Mouse (Mus musculus) urinary bladder, postnatal 14 days (tissue): Measurements from ENCODE around the gene Gm17359.

ENCODE experiments used
- DNase-seq: peaks from one replicate; pipeline ENCODE4 v3.0.0; 2021; ENCODE audit warnings: low spot score

Gm17359 gene

DNA sequence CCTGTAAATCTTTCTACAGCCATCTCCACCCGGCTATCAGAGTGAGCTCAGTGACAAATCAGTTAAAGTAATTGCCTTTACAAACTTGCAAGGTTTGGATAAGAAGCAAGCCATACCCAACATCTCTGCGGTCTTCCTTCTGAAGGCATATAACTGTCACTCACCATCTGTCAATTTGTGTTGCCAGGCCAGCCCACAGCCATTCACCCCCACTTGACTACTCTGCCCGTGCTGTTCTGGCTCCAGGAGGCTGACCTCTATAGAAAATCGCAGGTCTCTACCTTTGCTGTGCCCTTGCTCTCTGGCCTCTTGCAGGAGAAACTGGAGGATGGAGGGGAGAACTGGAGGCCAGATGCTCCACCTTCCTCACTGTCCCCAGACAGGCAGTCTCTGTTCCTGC is 142.4 kb downstream of the Gm17359 start:
- DNase-seq = no peak

DNA sequence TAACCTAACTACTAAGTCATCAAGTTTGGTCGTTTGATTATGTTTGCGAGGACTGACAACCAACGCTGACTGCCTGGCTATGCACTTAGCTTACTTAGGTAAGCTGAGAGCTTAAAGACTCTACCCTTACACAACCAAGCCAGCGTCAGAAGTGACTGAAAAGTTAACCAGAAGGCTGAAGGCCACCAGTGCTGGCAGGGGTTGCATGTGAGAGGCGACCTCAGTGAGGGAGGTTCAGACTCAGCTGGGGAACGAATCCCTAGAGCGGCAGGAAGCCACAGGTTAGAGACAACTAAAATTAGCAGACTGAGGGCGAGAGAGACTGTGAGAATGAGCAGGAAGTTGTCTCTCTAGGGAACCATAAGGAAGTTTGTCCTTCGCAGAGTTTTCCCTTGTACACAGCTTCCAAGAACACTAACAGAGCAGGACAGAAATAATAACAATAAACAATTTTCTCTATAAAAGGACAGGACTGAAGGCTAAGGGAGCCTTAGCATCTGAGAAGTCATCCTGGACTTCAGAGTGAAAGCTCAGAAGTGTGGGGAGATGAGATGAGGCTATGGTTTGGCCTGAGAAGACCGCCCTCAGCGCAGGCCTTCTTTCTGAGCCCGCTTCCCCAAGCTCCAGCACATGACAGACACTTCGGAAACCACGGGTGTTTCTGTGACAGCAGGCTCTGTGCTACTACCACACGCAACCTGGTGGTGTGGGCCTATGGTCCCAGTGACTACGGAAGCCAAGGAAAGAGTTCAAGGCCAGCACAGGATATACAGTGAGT is 148.0 kb downstream of the Gm17359 start:
- no peak for DNase-seq

DNA sequence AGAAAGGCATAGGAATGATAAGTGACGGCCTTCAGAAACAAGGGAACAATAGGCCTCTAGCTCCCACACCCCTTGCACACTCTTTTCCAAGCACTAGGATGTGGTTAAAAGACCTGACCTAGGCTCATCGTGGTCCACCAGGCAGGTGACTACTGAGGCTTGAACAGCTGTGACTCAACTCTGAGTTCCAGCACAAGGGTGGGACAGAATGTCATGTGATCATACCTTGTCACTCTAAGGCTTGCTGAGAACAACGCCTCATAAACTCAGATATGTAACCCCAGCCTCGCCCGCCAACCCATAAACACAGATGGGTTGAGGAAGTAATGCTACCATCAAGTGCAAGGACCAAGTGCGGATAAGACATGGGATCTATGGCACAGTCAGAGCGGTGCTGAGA is 151.6 kb downstream of the Gm17359 start:
- no peak for DNase-seq

DNA sequence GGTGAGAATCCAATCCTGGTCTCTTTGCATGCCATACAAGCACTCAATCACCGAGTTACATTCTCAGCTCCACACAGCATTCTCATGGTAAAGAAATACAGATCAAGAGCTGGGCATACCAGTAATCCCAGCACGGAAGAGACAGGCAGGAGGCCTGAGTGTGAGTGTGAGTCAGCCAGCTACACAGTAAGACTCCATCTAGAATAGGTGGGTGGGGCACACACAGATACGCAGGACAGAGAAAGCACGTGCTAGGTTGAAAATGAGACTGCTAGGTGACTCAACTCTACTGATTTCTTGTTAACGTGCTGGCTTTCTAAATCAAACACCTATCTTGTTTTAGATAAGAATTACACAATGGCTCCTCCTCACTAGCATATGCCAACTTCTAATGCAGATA is 153.6 kb downstream of the Gm17359 start:
- DNase-seq = no peak

DNA sequence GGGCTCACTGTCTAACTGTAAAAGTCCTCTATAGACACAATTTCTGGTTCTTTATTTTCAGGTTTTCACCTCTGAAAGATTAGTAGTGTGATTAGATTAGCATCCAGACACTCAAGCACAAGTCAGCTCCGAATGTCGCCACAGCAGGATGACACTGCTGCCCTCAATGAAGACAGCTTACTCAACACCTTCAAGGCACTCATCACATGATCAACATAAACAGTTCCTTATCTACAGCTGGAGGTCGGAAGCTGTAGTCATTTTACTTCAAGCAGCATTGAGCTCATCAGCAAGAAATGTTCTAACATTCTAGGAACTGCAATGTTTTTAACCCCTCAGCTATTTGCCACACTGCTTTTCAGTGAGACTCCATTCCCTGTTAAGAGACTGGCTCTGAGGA is 155.2 kb downstream of the Gm17359 start:
- no peak for DNase-seq

DNA sequence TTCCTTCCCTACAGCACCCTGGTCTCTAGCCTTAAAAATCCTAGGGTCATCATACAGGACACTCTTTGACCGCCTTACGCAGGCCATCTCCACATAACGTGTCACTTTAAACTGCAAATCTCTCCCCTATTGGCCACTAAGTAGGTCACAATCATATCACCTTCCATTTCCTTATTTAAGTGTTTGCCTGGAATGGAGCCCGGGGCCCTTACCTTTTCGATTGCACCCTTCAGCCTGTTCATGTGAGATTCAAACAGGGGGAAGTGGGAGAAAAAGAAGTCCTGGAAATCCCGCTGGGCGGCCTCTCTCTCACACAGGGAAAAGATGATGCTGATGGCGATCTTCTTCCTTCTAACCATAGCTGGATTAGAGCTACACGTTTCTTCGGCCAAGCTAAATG is 156.6 kb downstream of the Gm17359 start:
- DNase-seq = no peak

DNA sequence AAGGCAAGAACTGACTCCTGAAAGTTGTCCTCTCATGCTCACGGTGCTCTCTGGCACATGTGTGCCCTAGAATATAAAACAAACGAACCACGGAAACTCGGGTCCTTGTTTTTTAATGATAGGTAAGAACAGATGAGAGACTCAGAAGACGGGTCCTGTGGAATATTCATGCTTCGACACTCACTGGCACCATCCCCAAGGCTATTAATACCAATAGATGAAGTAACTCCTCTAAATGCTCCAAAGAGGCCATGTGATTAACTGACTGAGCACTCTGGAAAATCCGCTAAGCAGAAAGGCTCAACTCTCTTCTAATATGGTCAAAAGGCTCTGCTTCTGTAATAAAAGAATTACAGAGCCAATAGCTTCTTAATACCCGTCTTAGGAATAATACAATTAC is 157.6 kb downstream of the Gm17359 start:
- no peak for DNase-seq

DNA sequence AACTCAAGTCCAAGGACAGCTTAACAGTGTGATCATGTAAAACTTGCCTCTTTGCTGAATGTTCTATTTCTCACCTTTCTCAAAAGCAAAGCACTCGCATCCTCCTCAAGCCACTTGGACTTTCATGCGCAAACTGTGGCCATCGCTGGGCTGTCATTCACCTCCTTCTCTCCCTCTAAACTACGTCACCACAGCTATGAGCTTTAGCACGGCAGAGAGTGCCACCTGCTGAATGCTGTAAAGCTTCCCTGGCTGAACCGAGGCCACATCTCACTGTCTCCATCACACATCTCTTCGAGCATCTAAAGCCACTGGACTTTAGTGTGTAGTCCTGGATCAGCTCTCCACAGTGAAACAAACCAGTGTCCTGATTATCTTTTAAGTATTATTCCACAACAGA is 158.7 kb downstream of the Gm17359 start:
- DNase-seq = no peak

DNA sequence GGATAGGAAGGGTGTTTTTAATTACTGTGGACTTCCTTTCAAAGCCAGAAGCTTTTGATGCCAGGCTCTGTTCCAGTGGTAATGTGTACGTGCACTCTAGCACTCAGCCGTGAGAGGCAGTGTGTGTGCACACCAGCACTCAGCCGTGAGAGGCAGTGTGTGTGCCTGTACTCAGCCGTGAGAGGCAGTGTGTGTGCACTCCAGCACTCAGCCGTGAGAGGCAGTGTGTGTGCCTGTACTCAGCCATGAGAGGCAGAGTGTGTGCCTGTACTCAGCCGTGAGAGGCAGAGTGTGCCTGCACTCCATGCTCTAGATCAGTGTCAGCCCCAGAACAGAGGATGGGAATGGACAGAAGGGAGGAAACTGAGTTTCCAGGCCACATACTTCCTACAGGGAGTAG is 160.2 kb downstream of the Gm17359 start:
- DNase-seq = no peak

DNA sequence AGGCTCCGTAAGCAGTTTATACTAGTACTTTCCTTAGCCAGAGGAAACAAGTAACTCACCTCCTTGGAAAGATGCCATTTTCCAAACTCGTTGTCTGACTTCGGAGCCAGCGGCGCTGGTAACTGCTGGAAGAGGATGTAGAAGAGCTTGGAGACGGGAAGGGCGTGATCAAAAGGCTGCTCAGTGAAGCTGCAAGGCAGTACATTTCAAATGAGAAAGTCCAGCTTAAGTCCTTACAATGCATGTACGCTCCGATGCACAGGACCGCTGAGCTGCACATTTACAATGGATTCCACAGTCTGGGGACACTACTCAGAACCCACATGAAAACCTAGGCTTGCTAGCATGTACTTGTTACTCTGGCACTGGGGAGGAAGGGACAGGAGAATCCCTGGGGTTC is 163.8 kb downstream of the Gm17359 start:
- DNase-seq = no peak

DNA sequence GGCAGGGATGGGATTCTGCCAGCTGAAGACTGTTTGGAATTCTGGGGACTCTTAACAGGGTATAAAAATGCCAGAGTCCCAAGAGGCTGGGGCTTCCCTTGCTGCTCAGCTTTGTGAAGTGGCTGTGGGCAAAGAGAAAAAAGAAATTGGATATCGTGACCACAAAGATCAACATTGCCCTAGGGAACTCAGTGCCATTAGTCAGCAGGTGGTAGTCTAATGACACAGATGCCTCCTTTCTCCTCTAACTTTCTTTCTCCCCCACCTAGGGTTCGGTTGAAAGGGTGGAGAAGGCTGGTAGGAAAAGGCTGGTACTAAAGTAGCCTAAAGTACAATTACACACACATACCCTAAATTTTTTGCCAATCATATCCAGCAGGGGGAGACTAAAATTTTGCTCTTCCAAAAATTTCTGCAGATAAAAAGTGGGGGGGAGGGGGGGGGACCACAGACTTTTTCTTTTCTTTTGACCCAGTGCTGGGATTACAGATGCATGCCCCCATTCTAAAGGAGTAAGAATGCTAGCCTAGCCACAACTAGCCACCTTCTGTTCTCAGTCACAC is 164.8 kb downstream of the Gm17359 start:
- DNase-seq = no peak
